Mouse (Mus musculus): ENCODE results near the gene Speer4b. TPM values are rescaled to one million over a fixed set of nuclear protein-coding genes. Genes with fewer than 3 reads are reported as not detected.

Gene Speer4b
- 0.25 and 1.1 TPM in 2 replicates for polyA plus RNA-seq (2015; fragmentation: Nextera tagmentation; extraction: Ambion mirVana)

DNA sequence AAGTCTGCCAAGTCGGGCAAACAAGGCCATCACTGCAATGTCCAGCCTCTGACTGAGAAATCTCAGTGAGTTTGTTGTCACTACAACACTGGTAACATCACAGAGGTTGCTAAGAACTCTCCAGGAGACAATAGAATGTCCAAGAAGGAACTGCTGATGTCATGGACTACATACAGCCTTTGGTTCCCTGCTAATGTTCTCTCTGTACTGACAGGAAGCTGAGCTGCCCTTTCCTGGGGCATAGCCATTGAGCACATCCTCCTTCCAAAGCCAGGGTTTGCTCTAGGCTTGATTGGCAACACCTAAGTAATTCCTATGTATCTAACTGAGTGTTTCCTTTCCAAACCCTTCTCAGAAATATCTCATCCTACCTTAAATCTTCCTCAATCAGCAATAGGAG is at the start of gene Speer4b:
Gene Speer4b, minus strand, starts transcription at position 101 of the 400 bp plus-strand sequence.

Measured in neural tube, postnatal 0 days (tissue).